Mouse (Mus musculus) erythroid progenitor cell, adult 5-6 weeks (primary cell): Measurements from ENCODE around the gene Synrg. TPM values are rescaled to one million over a fixed set of nuclear protein-coding genes. Genes with fewer than 3 reads are reported as not detected.

Experiments
- ATAC-seq: replicated peaks from 2 replicates; pipeline ENCODE4 v1.8.0; 2016; ENCODE audit warnings: moderate number of reproducible peaks, mild to moderate bottlenecking, moderate TSS enrichment, inconsistent platforms; ENCODE audit not compliant: poor library complexity, low FRiP score, severe bottlenecking
- total RNA-seq, 2 experiments: library from RNA; stranded (forward) in 1 of 2; stranded (reverse) in 1 of 2; fragments of 150-400 nt in 1 of 2; fragments of 186-747, 209-891 nt in 1 of 2; gene quantifications; 2 replicates each; pipeline versions ENCODE4 v1.2.3 to v1.2.4; 2015 to 2017; ENCODE audit warnings: low replicate concordance in 2 of 2

Synrg gene
- total RNA-seq (2015; ENCODE audit: low replicate concordance) (17.6 and 20.9 TPM in 2 replicates), total RNA-seq (2017; ENCODE audit: low replicate concordance) (17.8 and 21.9 TPM in 2 replicates)

- peak; percentile 98 for ATAC-seq
These were observed at the start of gene Synrg for GRCm38 (mm10) chr11:83963991-83964921. Gene Synrg (plus strand): TSS chr11:83964428.

GRCm38 (mm10) chr11:83914501-83914900 is 49.7 kb upstream of the Synrg start:
- ATAC-seq, result no peak

- no peak for ATAC-seq
These were observed 41.6 kb upstream of the Synrg start for GRCm38 (mm10) chr11:83922600-83922999.

GRCm38 (mm10) chr11:83927097-83927496 is 37.1 kb upstream of the Synrg start:
- ATAC-seq, result peak; percentile 63; the same call in 1 of the 2 replicates

GRCm38 (mm10) chr11:83932506-83933106 is 31.6 kb upstream of the Synrg start:
- ATAC-seq, result no peak

GRCm38 (mm10) chr11:83933376-83933775 is 30.9 kb upstream of the Synrg start:
- ATAC-seq, result no peak

- ATAC-seq, result no peak
These were observed 28.1 kb upstream of the Synrg start for GRCm38 (mm10) chr11:83935986-83936665.

- no peak for ATAC-seq
These were observed 25.7 kb upstream of the Synrg start for GRCm38 (mm10) chr11:83938556-83938955.

- ATAC-seq, result peak; percentile 100
These were observed 22.0 kb upstream of the Synrg start, which contains the start of gene Ddx52 for GRCm38 (mm10) chr11:83941950-83942840. Gene Ddx52 (plus strand): TSS chr11:83942062.

- no peak for ATAC-seq
These were observed 7.4 kb upstream of the Synrg start for GRCm38 (mm10) chr11:83956822-83957221.

GRCm38 (mm10) chr11:83961983-83962382 is 2.2 kb upstream of the Synrg start:
- ATAC-seq, result no peak

GRCm38 (mm10) chr11:83967436-83968204 is 3.4 kb downstream of the Synrg start:
- ATAC-seq, result no peak

GRCm38 (mm10) chr11:83968205-83968575 is 4.0 kb downstream of the Synrg start:
- ATAC-seq, result no peak

GRCm38 (mm10) chr11:83969040-83969439 is 4.8 kb downstream of the Synrg start:
- ATAC-seq, result no peak

- no peak for ATAC-seq
These were observed 10.5 kb downstream of the Synrg start for GRCm38 (mm10) chr11:83974561-83975346.

- no peak; the same call in 1 of the 2 replicates for ATAC-seq
These were observed 11.3 kb downstream of the Synrg start for GRCm38 (mm10) chr11:83975488-83975887.

- ATAC-seq, result no peak
These were observed 12.2 kb downstream of the Synrg start for GRCm38 (mm10) chr11:83976236-83976977.
